Mouse (Mus musculus): ENCODE data around the gene B9d2. TPM values are rescaled to one million over a fixed set of nuclear protein-coding genes. Genes with fewer than 3 reads are reported as not detected.

Gene B9d2
- total RNA-seq, 2 experiments from 2014 or later: 15.5 to 16.4 TPM

DNA sequence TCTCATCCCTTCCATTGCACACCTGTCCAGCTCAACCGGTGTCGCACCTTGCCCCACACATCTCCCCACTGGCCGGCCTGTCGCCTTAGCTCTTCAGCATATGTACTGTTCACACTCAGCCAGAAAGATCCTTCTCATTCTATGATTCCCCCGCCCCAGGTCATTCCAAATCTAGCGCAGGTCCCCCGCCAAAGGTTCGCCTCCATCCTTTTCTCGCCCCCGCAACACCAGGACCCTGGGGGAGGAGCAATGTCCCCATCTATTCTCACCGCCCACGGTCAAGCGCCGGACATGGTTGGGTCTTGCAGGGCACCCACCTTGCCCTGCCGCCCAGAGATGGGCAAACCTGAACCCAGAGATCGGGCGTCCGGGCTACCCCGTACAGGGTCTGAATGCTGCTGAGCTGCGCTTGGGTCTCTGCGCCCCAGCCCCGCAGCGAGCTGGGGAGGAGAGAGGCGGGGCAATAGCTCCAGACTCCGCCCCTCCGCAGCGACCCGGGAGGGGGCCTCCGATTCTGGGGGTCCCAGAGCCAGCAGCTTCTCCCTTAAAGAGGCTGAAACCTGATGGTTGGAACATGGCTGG, 5.8 kb upstream of the B9d2 start, which contains the start of gene Tmem91:
Gene Tmem91, minus strand, starts transcription at position 448 of the 582 bp plus-strand sequence.
- DNase-seq: no peak

DNA sequence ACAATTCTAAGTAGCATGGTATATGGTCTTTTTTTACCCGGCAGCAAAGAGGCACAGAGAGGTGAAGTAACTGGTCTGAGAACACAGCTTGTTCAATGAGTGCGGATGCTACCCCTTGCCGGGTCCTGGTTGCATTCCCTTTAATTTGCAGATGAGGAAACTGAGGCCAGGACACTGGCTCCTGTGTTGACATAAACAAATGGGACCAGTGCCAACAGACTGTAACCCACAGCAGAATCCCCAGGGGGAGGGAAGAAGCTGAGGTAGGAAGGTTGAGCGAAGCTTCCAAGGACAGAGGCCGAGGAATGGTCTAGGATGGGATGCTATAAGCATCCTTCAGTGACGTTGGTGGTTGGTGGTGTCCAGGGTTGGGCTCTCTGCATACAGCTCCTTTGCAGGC, 5.2 kb upstream of the B9d2 start:
- DNase-seq: no peak

DNA sequence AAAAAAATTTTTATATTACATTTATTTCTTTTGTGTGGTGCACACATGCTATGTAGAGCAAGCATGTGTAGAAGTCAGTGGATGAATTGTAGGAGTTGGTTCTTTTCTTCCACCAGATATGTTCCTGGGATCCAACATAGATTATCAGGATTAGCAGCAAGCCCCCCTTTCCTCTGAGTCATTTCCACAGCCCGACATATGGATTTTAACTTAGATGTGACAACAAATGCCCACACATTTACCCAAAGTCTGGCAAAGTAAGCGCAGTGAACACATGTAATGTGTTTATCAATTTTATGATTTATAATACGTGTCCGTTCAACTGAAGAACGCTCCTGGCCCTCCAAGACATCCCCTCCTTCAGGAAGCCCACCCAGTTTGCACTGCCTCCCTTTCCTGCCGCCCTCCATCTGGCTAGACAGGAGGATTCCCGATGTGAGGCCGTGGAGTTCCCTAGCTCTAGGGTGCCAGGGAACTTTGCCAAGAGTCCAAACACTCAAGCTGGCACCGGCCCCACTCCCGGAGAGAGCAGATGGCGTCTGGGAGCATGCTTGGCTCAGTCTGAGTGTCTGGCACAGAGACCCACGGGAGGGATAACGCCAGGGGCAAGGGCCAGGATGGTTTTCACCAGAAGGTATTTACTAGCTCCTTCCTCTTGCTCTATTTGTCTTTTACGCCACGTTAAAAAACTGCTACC, 4.3 kb upstream of the B9d2 start:
- peak; percentile 92 for DNase-seq

DNA sequence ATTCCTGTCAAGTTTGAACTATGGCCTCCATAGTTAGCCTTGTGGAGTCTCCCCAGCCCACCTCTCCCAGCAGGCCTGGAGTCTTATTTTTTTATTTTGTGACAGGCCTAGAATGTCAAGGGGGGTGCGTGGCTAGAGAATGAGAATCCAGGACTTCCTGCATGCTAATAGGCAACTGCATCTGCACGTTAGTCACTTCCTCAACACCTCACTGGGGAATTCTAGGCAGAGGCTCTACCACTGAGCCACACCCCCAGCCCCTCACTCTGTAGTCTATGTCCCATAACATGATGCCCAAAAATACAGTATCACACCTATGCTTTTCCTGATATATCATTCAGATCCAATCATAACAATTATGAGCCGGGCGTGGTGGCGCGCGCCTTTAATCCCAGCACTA, 3.6 kb upstream of the B9d2 start:
- DNase-seq: no peak

DNA sequence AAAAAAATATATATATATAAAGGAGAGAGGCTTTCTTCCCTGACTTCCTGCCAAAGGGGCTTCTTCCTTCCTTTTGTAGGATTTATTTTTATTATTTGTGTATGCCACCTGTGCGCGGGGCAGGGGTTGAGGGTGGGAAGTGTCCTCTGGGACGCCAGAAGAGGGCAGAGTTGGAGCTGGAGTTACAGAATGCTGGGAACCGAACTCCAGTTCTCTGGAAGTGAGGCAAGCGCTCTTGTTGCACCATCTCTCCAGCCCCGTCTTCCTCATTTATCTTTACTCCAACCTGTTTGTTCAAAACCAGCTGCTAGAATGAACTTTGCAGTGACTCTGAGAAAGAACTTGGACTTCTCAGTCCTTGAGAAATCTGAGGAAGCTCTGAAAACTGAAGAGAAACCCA, 609 bp upstream of the B9d2 start:
- no peak for DNase-seq

DNA sequence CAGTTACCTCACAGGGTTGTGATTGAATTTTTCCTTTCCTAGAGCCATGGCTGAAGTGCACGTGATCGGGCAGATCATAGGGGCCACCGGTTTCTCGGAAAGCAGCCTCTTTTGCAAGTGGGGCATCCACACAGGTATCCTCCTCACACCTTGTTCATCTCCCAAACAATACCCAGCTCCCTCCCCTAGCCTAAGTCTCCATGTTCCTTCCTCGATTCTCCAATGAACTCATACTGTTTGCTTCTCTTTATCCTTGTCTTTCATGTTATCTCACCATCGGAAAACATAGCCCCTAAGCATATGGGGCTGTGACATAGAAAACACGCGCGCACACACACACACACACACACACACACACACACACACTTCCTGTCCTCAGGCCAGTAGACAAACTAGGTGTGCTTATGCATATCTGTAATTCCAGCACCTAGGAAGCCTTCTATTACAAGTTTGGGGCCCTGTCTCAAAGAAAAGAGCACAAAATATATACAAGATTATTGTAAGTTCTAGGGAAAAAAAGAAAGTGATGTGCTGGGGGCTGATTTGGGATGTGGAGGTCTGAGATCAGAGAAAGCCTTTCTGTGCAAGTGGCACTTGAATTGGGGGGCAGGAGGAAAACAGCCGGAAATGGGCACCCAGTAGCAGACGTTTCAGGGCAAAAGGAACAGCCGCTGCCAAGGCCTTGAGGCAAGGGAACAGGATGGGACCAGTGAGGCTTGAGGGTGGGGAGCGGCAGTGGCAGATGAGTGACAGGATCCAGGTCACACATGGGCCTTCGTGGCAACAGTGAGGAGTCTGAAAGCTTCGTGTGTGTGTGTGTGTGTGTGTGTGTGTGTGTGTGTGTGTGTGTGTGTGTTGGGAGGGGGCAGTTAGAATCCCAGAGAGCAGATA, 1.0 kb downstream of the B9d2 start:
- no peak for DNase-seq

DNA sequence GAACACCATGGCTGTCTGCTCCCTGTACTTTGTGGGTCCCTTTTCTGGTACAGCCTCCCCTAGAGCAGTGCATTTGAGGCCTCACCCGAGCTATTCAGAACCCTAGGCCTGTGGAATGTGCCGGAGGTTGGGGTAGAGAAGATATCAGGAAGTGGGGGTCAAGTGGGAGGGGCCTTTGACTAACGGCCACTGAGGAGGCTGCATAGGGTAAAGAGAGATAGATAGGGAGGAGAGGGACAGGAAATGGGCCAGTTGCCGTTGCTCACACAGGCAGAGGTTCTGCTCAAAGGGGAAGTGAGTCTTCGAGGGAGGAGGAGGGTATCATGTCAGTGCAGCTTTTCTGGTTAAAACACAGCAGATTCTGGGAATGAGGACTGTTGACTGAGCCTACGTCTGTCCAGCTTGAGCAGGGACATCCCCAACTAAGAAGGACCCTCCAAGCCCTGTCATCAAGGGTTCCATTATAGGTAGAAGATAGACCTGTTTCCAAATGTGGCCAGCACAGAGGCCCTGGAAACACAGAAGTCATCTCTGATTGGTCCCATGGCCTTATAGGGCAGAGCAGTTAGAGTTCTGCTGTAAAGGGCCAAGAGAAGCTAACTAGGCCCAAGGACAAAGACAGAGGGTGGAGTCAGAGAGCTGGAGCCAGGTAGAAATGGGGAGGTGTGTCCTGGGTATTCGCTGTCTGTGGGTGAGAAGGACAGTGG, 3.0 kb downstream of the B9d2 start:
- DNase-seq: no peak

DNA sequence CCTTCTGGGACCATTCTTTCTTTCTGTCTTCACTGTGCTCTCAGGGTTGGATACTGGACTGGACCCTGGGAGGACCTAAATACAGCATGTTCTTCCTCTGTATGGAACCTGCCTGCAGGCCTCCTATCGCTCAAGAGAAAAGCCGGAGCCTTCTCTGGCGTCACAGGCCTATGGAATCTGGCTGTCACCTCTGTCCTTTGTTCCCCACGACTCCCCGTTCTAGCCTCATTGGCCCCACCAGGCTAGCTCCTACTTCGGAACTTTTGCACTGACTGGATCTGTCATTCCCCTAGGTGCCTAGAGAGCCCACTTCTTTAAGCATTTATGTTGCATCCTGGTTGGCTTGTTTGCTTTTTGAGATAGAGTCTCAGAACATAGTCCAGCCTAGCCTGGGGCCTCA, 4.1 kb downstream of the B9d2 start:
- DNase-seq: no peak

DNA sequence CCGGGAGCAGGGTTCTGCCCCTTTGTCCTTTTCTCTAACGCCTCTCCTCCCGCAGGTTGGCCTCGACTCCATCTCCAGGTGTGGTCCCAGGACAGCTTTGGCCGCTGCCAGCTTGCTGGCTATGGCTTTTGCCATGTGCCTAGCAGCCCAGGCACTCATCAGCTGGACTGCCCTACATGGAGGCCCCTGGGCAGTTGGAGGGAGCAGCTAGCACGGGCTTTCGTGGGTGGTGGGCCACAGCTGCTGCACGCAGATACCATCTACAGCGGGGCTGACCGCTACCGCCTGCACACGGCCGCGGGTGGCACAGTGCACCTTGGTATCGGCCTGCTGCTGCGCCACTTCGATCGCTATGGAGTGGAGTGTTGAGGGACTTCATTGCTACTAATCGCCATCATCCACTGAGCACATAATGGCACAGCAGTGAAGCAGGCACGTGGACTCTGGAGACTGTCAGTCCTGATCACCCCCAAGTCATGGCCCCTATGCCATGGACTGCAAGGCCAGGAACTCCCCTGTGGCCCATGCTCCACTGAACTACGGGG, 5.4 kb downstream of the B9d2 start:
- DNase-seq: no peak

DNA sequence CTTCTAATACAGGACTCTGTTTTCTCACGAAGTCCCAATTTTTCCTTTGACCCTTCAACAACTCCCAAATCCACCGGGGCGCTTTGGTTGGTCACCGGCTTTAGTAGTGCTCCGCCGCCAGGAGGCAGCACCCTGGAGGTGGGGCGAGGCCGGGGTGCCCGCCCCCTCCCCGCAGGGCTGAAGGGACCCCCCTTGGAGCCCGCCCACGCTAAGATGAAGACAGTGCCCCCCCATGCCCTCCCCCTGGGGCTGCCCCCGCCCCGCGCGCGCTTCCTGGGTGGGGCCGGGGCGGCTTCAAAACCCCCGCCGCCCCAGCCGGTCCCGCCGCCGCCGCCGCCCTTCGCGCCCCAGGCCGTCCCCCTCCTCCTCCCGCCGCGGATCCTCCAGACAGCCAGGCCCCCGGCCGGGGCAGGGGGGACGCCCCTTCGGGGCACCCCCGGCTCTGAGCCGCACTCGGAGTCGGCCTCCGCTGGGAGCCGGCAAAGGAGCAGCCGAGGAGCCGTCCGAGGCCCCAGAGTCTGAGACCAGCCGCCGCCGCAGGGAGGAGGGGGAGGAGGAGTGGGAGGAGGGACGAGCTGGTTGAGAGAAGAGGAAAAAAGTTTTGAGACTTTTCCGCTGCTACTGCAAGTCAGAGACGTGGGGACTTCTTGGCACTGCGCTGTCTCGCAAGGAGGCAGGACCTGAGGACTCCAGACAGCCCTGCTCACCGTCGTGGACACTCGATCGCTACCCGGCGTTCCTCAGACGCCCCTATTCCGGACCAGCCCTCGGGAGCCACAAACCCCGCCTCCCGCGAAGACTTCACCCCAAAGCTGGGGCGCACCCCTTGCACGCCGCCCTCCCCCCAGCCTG, 6.3 kb downstream of the B9d2 start, which contains the start of gene Tgfb1:
Gene Tgfb1, plus strand, starts transcription at position 323 of the 852 bp plus-strand sequence.
- peak; percentile 84 for DNase-seq

DNA sequence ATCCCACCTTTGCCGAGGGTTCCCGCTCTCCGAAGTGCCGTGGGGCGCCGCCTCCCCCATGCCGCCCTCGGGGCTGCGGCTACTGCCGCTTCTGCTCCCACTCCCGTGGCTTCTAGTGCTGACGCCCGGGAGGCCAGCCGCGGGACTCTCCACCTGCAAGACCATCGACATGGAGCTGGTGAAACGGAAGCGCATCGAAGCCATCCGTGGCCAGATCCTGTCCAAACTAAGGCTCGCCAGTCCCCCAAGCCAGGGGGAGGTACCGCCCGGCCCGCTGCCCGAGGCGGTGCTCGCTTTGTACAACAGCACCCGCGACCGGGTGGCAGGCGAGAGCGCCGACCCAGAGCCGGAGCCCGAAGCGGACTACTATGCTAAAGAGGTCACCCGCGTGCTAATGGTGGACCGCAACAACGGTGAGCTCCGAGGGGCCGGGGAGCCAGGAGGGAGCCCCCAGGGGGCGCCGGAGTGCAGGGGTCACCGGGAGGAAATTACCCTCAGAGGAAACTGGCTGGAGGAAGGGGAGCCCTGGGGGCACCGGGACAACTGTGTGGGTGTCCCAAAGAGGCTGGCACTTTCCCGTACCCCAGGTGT, 7.3 kb downstream of the B9d2 start:
- DNase-seq: peak; percentile 76

DNA sequence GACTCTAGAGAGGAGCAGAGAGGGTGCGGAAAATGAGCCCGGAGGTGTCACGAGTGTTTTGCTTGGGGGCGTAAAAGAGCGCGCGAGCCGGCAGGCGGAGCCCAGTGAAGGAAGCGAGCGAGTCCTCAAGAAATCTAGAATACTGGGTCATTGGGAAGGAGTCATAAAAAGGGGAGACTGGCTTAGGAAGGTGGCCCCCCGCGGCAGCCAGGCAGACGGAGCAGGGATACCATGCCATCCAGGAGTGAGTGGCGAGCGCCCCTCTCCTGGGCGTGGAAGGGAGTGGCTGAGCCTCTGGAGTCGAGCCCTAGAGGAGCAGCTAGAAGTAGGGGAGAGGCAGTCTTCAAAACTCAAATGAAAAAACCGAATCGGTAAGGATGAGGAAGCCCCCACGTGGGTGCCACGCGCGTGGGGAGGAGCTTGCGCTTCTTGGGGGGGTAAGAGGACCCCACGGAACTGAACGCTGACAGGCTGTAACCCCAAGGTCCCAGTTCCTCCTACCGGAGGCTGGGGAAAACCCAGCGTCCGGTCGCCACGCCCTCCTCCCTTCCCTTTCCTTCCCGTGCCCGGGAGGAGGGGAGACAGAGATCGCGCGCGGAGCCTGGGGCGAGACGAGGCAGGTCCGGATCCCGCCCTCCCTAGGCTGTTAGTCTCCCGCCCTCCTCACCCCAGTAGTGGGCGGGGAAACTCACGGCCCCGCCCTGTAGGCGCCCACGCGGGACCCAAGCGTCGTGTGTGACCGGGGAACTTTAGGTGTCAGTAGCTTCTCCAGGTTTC, 8.4 kb downstream of the B9d2 start:
- DNase-seq: peak; percentile 84

DNA sequence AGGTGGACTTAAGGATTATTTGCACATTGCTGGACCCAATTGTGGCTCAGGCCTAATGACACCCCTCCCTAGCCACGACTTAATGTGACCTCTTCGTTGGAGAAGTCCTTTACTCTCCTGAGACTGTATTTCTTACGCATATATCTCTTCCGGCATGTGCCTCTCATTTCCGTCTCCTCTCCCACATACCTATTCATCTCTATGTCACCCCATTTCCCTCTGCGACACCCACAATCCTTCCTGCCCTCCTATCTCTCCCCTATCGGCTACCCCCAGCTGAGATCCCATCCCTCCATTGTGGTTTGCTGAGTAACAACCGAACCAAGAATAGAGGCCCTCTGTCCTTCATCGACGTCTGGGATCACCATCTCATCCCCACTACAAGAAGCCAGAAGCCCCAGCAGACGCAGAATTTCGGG, 9.0 kb downstream of the B9d2 start:
- DNase-seq: no peak

DNA sequence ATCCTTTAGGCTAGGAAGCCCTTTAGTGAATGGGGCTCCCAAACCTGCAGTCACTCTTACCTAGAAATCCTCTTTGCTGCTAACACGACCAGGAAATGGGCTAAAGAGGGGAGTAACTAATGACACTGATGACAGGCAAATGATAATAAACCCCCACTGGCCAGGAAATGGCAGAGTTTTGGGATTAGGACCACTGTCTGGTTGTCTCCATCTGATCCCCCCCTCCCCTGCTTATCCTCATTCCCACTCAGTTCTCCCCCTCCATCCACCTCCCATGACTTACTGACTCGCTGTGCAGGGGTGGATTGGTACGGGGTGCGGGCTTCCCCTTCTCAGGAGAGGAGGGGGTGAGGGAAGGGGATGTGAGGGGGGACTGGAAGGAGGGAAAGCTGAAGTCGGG, 9.5 kb downstream of the B9d2 start:
- DNase-seq: no peak

DNA sequence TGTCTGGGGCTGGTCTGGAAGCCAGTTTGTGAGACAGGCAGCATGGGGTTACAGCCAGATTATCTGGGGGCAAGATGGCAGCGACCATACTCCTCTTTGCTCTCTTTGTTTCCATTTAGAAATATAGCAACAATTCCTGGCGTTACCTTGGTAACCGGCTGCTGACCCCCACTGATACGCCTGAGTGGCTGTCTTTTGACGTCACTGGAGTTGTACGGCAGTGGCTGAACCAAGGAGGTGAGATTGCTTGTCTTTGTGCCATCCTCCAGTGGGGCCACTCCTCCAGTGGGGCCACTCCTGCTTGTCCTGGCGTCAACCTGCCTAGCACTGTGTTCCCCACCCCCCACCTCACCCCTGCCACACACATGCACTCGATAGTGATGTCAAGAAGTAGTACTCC, 13.5 kb downstream of the B9d2 start:
- no peak for DNase-seq

DNA sequence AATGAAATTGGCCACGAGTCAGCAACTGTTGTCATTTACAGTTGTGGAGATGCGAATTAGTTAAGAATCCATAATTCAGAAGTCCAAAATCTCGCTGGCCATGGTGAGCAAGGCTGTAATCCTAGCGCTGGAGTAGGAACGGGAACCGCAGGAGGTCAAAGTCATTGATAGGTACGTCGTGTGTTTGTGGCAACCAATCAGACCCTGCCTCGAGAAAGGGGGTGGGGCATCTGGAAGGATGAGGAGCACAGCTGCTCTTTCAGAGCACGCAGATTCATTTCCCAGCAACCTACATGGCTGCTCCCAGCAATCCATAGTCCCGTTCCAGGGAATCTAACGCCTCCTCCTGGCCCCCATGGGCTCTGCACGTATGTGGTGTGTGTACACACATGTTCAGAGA, 19.3 kb downstream of the B9d2 start:
- DNase-seq: no peak

DNA sequence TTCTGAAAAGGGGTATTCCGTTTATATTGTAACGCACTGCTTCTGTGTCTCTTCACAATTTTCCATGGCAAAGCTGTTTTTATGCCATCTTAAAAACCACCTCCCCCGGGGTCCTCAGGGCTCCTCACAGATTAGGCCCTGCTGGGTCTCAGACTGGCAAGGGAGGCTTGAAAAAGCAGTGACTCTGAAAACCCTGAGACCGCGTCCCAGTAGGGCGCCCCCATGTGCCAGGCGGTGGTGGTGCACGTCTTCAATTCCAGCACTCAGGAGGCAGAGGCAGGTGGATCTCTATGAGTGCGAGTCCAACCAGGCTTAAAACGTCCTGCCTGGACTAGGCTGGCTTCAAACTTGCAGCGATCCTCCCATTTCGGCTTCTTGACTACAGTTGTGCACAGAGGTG, 20.2 kb downstream of the B9d2 start:
- no peak for DNase-seq

DNA sequence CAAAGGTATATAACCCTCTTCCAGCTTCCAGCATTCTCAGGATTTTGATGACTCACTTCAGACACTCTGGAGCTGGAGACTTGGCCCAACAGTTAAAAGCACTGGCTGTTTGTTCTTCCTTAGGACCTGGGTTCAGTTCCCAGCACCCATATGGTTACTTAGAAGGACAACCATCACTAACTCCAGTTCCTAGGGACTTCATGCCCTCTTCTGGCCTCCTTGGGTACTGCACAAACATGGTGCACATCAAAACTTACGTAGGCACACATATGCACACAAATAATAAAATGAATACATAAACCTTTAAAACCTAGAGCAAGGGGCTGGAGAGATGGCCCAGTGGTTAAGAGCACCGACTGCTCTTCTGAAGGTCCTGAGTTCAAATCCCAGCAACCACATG, 21.8 kb downstream of the B9d2 start:
- no peak for DNase-seq

DNA sequence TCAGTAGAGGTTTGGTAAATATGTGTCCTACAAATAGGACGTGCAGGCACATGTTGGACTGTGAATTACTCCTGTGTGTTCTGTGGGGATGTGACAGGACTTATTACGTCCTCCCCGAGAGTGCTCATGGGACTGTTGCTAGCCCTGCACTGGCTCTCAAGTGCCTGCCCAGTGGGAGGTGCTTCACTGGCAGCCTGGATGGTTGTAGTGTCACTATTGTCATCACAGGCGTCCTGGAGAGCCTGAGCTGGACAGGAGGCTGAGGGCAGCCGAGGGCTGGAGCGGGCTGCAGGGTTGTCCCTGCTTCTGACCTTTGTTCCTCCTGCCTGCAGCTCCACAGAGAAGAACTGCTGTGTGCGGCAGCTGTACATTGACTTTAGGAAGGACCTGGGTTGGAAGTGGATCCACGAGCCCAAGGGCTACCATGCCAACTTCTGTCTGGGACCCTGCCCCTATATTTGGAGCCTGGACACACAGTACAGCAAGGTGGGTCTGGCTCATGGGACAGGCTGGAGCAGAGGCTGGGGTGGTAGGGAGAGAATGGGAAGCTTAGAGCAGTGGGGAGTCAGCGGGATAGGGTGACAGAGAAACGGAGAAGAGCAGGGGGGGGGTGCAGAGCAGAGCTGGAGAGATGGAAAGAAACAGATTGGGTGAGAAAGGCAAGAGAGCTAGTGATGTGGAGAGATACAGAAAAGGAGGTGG, 23.4 kb downstream of the B9d2 start:
- no peak for DNase-seq
